ENCODE assay signal across 12 mouse cellular contexts in genomic region chr1:33370796-33371195, GRCm38 (mm10).
"Had no signal": no experiment of that assay in that cellular context is flagged by ENCODE, and none has a peak within 500 bp of the region (broad histone marks: within the 10 kb centered on the region; RNA-seq: fewer than 3 reads in every experiment).

No protein-coding gene starts in this region.

- H3K9ac ChIP-seq: limb, embryonic 13.5 days; liver, embryonic 14.5 days; lung, embryonic 14.5 days; neural tube, embryonic 15.5 days had no signal

- H3K9me3 ChIP-seq: limb, embryonic 13.5 days; midbrain, embryonic 10.5 days; neural tube, embryonic 15.5 days had no signal

- H3K36me3 ChIP-seq: limb, embryonic 13.5 days; midbrain, embryonic 10.5 days; neural tube, embryonic 15.5 days had no signal

- H3K27ac ChIP-seq: limb, embryonic 13.5 days; liver, embryonic 14.5 days; midbrain, embryonic 10.5 days; neural tube, embryonic 15.5 days had no signal

- H3K4me3 ChIP-seq: limb, embryonic 13.5 days; midbrain, embryonic 10.5 days; myocyte; neural tube, embryonic 15.5 days had no signal

- H3K4me2 ChIP-seq: limb, embryonic 13.5 days; lung, embryonic 14.5 days; neural tube, embryonic 15.5 days had no signal

- DNase-seq: left cerebral cortex, postnatal 4 days; lung, embryonic 14.5 days; lung, postnatal 10 days; midbrain, embryonic 14.5 days; right cerebral cortex, adult 18-20 months; right cerebral cortex, postnatal 25 days; thymus, postnatal 4 days had no signal

- H3K4me1 ChIP-seq: limb, embryonic 13.5 days; midbrain, embryonic 10.5 days; neural tube, embryonic 15.5 days had no signal

- H3K27me3 ChIP-seq: limb, embryonic 13.5 days; neural tube, embryonic 15.5 days had no signal
